Mouse (Mus musculus) MEL (cell line): ENCODE measurements around the gene Zfp414.

Experiments
- BHLHE40 ChIP-seq: IDR thresholded peaks from 2 replicates; pipeline ENCODE4 v1.6.1; 2012; ENCODE audit warnings: low read depth, mild to moderate bottlenecking, inconsistent platforms, low read length, improper control_type of control experiment, borderline replicate concordance
- CTCF ChIP-seq, 3 experiments: IDR thresholded peaks in 2 of 3; conservative IDR thresholded peaks in 1 of 3; 2 replicates each; pipeline ENCODE4 v1.5.1; 2011 to 2012; ENCODE audit warnings: low read length in 3 of 3, low read depth in 2 of 3, mild to moderate bottlenecking in 2 of 3, improper control_type of control experiment in 1 of 3, inconsistent platforms in 1 of 3, mixed read lengths in 1 of 3, moderate library complexity in 1 of 3; ENCODE audit not compliant: control insufficient read depth in 1 of 3, insufficient read depth in 1 of 3, poor library complexity in 1 of 3, severe bottlenecking in 1 of 3
- JUND ChIP-seq: IDR thresholded peaks from 2 replicates; pipeline ENCODE4 v1.6.1; 2011; ENCODE audit warnings: low read depth, mild to moderate bottlenecking, improper control_type of control experiment, low read length
- POLR2A ChIP-seq, 2 experiments: IDR thresholded peaks; 2 replicates each; pipeline ENCODE4 v1.6.1; 2011 to 2012; ENCODE audit warnings: low read length in 2 of 2, mild to moderate bottlenecking in 2 of 2, control low read depth in 1 of 2, improper control_type of control experiment in 1 of 2, low read depth in 1 of 2, moderate library complexity in 1 of 2; ENCODE audit not compliant: control insufficient read depth in 1 of 2, insufficient read depth in 1 of 2, poor library complexity in 1 of 2

DNA sequence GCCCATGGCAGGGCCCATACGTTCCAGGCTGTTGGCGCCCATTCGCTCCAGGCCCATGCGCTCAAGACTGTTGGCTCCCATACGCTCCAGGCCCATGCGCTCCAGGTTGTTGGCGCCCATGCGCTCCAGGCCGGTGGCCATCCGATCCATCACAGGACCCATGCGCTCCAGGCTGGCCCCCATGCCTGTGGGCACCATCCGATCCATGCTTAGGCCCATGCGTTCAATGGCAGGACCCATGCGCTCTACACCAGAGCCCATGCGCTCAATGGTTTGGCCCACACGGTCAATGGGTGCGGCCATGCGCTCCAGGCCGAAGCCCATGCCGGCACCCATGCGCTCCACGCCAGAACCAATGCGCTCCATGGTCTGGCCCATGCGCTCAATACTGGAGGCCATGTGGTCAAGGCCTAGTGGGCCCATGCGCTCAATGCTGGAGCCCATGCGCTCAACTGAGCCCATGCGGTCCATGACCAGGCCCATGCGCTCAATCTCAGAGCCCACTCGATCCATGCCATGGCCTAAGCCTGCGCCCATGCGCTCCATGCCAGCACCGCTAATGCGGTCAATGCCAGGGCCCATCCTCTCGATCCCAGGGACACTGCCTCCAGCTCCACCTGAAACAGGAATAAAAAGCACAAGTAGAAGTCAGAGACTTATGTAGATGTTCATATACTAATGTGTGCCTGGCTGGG, 21.0 kb downstream of the Zfp414 start:
- TF ChIP-seq POLR2A (IDR thresholded peaks at IDR 0.05; ENCODE audit: control insufficient read depth in 1 of 2, insufficient read depth in 1 of 2, low read depth in 1 of 2, low read length in 2 of 2, poor library complexity in 1 of 2) (no peak), JUND (no peak), CTCF (IDR thresholded peaks at IDR 0.05 in 2 of 3, conservative IDR thresholded peaks at IDR 0.05 in 1 of 3; ENCODE audit: control insufficient read depth in 1 of 3, insufficient read depth in 1 of 3, low read depth in 2 of 3, low read length in 3 of 3, poor library complexity in 1 of 3, severe bottlenecking in 1 of 3) (no peak), BHLHE40 (no peak)
